In genomic region chr9:52849931-52850330, GRCm38 (mm10) we compare ENCODE assay signal across 16 mouse cellular contexts.
DNase-seq lines count a peak whose midpoint lies in the region.
"Had no signal": no experiment of that assay in that cellular context is flagged by ENCODE, and none has a peak within 500 bp of the region (broad histone marks: within the 10 kb centered on the region; RNA-seq: fewer than 3 reads in every experiment).

No protein-coding gene starts in this region.

- intact Hi-C loops in left cerebral cortex, postnatal 25 days (cut with DNase I), result no loop called here

- DNase-seq in layer of hippocampus, adult 11-12 months (ENCODE audit: low spot score), result peak; percentile 48
- DNase-seq in layer of hippocampus, postnatal 25 days (ENCODE audit: extremely low spot score in 1 of 2, low spot score in 1 of 2), result no peak
- DNase-seq in right cerebral cortex, adult 18-20 months, result peak; percentile 37
- no peak for DNase-seq in right cerebral cortex, postnatal 10 days (ENCODE audit: low spot score in 2 of 2)
- peak; percentile 29 to 51 for DNase-seq in layer of hippocampus, adult 8-10 months (ENCODE audit: low spot score in 2 of 2)
- DNase-seq in left cerebral cortex, postnatal 25 days (ENCODE audit: low spot score in 2 of 2), result peak; percentile 8 to 60
- no peak for DNase-seq in adrenal gland, postnatal 25 days
- DNase-seq: adrenal gland, adult 8-10 months; cerebellum, adult 2 months; cerebellum, postnatal 25 days; gastrocnemius, adult 2 months; heart, postnatal 10 days; kidney, postnatal 25 days; liver; retina, postnatal 1 day; spleen, adult 18-20 months had no signal

Comparison
In these comparisons a context has a peak if more than half of its experiments do, and no peak if none do; other contexts are left out.
1. DNase-seq: peak in layer of hippocampus, adult 11-12 months (single experiment), right cerebral cortex, adult 18-20 months (single experiment), layer of hippocampus, adult 8-10 months (2 of 2) and left cerebral cortex, postnatal 25 days (2 of 2); none in layer of hippocampus, postnatal 25 days (0 of 2), right cerebral cortex, postnatal 10 days (0 of 2) and adrenal gland, postnatal 25 days (single experiment).